Mouse (Mus musculus) limb, embryonic 13.5 days (tissue): ENCODE results near the gene Hist1h1c. TPM values are rescaled to one million over a fixed set of nuclear protein-coding genes. Genes with fewer than 3 reads are reported as not detected.
"Not testable (repeated sequence)": the region's sequence is repeated elsewhere in the genome, so short reads cannot be mapped to it uniquely, and the experiment has no call there.

Experiments used
- ATAC-seq: fragments of 200-750 bp; cut with Nextera tagmentation; 2 replicates; pipeline ENCODE4 v1.8.0; 2017; ENCODE audit warnings: low read depth, moderate number of reproducible peaks, moderate TSS enrichment; ENCODE audit not compliant: low FRiP score
- H3K27ac ChIP-seq: fragments of 300-500 bp; sonication (generic); 2 replicates; pipeline ENCODE4 v1.5.1; 2015; ENCODE audit warnings: inconsistent platforms, mild to moderate bottlenecking, moderate library complexity
- H3K27me3 ChIP-seq: fragments of 300-500 bp; sonication (generic); 2 replicates; pipeline ENCODE4 v1.6.1; 2015; ENCODE audit warnings: mild to moderate bottlenecking, inconsistent platforms
- H3K36me3 ChIP-seq: fragments of 300-500 bp; sonication (generic); 2 replicates; pipeline ENCODE4 v1.6.1; 2015; ENCODE audit warnings: inconsistent platforms, mild to moderate bottlenecking, moderate library complexity
- H3K4me1 ChIP-seq: fragments of 300-500 bp; sonication (generic); 2 replicates; pipeline ENCODE4 v1.6.1; 2015; ENCODE audit warnings: inconsistent platforms
- H3K4me2 ChIP-seq: fragments of 300-500 bp; sonication (generic); replicated peaks from 2 replicates; pipeline ENCODE4 v1.6.1; 2015; ENCODE audit warnings: inconsistent platforms, mild to moderate bottlenecking, moderate library complexity
- H3K4me3 ChIP-seq: fragments of 300-500 bp; sonication (generic); 2 replicates; pipeline ENCODE4 v1.5.1; 2015; ENCODE audit warnings: moderate library complexity, mild to moderate bottlenecking, inconsistent platforms
- H3K9ac ChIP-seq: fragments of 300-500 bp; sonication (generic); 2 replicates; pipeline ENCODE4 v1.6.1; 2015; ENCODE audit warnings: mild to moderate bottlenecking, inconsistent platforms
- H3K9me3 ChIP-seq: fragments of 300-500 bp; sonication (generic); 2 replicates; pipeline ENCODE4 v1.6.1; 2016; ENCODE audit warnings: inconsistent platforms
- WGBS: fragments of 180-500 bp; shearing (Covaris S2); methylation state at CpG from one replicate; pipeline ENCODE4 v1.1.7; 2015; 5-methylcytosine and 5-hydroxymethylcytosine counted together
- polyA plus RNA-seq: library from polyadenylated mRNA; unstranded; fragments of >200 nt; fragmentation: Nextera tagmentation; extraction: Ambion mirVana; gene quantifications from 2 replicates; pipeline ENCODE4 v1.2.1, GENCODE M21; 2015

Gene Hist1h1c
- polyA plus RNA-seq, 1 experiment from 2014 or later, result 22.0 TPM

- H3K27me3 ChIP-seq, ATAC-seq, H3K27ac ChIP-seq, H3K9me3 ChIP-seq, H3K4me3 ChIP-seq, H3K4me2 ChIP-seq, H3K36me3 ChIP-seq: not testable (repeated sequence)
- peaks cover 15% of the 10 kb centered on the region for H3K4me1 ChIP-seq
- 10% methylated on average over 2 of the region's 2 CpGs for WGBS
- H3K9ac ChIP-seq, result 0 out of 2 replicates have a peak overlapping the region, but pooled peaks have one; percentile 50
Measured at GRCm38 (mm10) chr13:23717593-23718245, 20.9 kb upstream of the Hist1h1c start.

GRCm38 (mm10) chr13:23724239-23724638, 14.4 kb upstream of the Hist1h1c start:
- Histone ChIP-seq H3K9ac (no peak overlapping the region), H3K4me1 (no peaks in the 10 kb centered on the region), H3K4me3 (no peak overlapping the region), H3K27me3 (no peaks in the 10 kb centered on the region), H3K4me2 (no peak overlapping the region), H3K36me3 (no peaks in the 10 kb centered on the region), H3K9me3 (no peaks in the 10 kb centered on the region), H3K27ac (no peak overlapping the region)
- no peak for ATAC-seq
- WGBS, result 83% methylated on average over 4 of the region's 4 CpGs

GRCm38 (mm10) chr13:23725213-23725612, 13.4 kb upstream of the Hist1h1c start:
- Histone ChIP-seq H3K4me2 (no peak overlapping the region), H3K36me3 (no peaks in the 10 kb centered on the region), H3K9ac (no peak overlapping the region), H3K4me1 (no peaks in the 10 kb centered on the region), H3K4me3 (no peak overlapping the region), H3K27ac (no peak overlapping the region), H3K27me3 (no peaks in the 10 kb centered on the region), H3K9me3 (no peaks in the 10 kb centered on the region)
- 22% methylated on average over 1 of the region's 1 CpGs for WGBS
- ATAC-seq, result no peak

DNA sequence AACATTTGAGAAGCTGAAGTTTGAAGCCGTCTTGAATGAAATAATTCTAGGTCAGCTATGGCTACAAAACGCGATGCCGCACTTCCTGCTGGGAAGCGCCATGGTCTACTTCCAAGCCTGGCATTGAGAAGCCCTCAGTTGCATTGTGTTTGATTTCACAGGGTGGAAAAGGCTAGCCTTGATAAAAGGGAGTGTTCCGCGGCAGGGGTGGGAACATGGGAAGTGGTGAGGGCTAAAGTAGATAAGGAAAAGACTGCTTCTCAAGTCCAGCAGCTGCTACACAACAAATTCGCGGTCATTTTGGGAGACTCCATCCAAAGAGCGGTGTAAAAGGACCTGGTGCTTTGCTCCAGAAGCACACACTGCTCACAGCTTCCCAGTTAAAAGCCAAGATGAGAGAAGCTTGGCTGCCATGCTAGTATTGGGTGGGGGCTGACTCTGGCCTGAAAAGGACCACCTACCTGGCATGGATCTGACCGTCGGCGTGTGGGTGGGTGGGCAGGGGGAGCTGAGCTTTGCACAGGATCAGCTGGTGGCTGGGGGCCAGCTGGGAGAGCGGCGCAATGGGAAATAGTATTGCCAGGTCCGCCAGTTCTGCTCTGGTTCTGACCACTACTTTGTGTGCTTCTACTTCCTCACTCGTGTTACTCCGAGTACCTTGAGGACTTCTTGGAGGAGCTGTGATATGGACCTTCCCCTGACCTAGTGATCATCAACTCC, 10.0 kb upstream of the Hist1h1c start:
- H3K9me3 ChIP-seq, result no peaks in the 10 kb centered on the region
- ATAC-seq, result no peak
- no peak overlapping the region for H3K9ac ChIP-seq
- no peaks in the 10 kb centered on the region for H3K36me3 ChIP-seq
- H3K4me1 ChIP-seq, result no peaks in the 10 kb centered on the region
- H3K4me2 ChIP-seq, result no peak overlapping the region
- 88% methylated on average over 18 of the region's 18 CpGs for WGBS
- no peak overlapping the region for H3K4me3 ChIP-seq
- no peaks in the 10 kb centered on the region for H3K27me3 ChIP-seq
- no peak overlapping the region for H3K27ac ChIP-seq

- Histone ChIP-seq H3K4me3 (no peak overlapping the region), H3K9ac (no peak overlapping the region), H3K27ac (no peak overlapping the region), H3K4me1 (no peaks in the 10 kb centered on the region), H3K27me3 (no peaks in the 10 kb centered on the region), H3K36me3 (no peaks in the 10 kb centered on the region), H3K4me2 (no peak overlapping the region), H3K9me3 (no peaks in the 10 kb centered on the region)
- WGBS, result 94% methylated on average over 9 of the region's 9 CpGs
- no peak for ATAC-seq
Measured at GRCm38 (mm10) chr13:23729192-23729525, 9.4 kb upstream of the Hist1h1c start.

DNA sequence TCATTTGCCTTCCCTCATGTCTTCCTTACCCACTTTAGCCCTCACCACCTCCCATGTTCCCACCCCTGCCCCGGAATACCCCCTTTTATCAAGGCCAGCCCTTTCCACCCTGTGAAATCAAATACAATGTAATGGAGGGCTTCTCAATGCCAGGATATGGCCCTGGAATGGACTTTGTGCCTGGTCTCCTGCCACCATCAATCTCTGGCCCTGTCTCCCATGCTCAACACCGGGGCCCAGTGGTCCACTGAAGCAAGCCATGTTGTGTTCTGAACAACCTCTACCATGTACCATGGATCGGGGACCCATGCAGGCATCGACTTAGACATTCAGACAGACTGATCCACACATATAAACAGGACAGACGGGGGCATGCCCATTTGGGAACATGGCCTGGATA, 8.9 kb upstream of the Hist1h1c start:
- 90% methylated on average over 5 of the region's 5 CpGs for WGBS
- no peak overlapping the region for H3K27ac ChIP-seq

DNA sequence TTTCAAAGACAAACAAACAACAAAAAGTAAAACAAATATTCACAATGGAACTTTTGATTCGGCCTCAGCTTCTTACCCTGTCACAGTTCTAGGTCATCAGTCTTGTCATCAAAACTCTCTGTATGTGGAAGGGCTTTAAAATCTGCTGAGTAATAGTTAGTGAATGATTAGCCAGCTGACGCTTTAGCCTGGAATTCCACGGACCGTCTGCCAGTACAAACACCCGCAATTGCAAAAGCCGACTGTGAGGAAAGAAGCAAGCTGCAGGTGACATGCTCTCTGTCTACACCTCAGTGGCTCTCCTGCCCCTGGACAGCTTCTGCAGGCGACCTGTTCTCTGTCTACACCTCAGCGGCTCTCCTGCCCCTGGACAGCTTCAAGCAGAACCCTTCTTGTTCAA, 8.1 kb upstream of the Hist1h1c start:
- 47% methylated on average over 8 of the region's 8 CpGs for WGBS
- Histone ChIP-seq H3K9me3 (no peaks in the 10 kb centered on the region), H3K4me1 (no peaks in the 10 kb centered on the region), H3K27ac (no peak overlapping the region), H3K27me3 (no peaks in the 10 kb centered on the region), H3K9ac (no peak overlapping the region), H3K36me3 (no peaks in the 10 kb centered on the region), H3K4me3 (no peak overlapping the region), H3K4me2 (no peak overlapping the region)
- ATAC-seq, result no peak

More for the DNA sequence above, 8.9 kb upstream of the Hist1h1c start:
- Histone ChIP-seq H3K4me3 (no peak overlapping the region), H3K4me2 (no peak overlapping the region), H3K27me3 (no peaks in the 10 kb centered on the region), H3K4me1 (no peaks in the 10 kb centered on the region), H3K9ac (no peak overlapping the region), H3K36me3 (no peaks in the 10 kb centered on the region), H3K9me3 (no peaks in the 10 kb centered on the region)
- no peak for ATAC-seq

- Histone ChIP-seq H3K27me3 (no peaks in the 10 kb centered on the region), H3K4me2 (no peak overlapping the region), H3K9me3 (no peaks in the 10 kb centered on the region), H3K36me3 (no peaks in the 10 kb centered on the region), H3K9ac (no peak overlapping the region), H3K4me3 (no peak overlapping the region), H3K4me1 (no peaks in the 10 kb centered on the region), H3K27ac (no peak overlapping the region)
- 23% methylated on average over 8 of the region's 8 CpGs for WGBS
- no peak for ATAC-seq
Measured at GRCm38 (mm10) chr13:23732156-23732804, 6.3 kb upstream of the Hist1h1c start.

- 79% methylated on average over 5 of the region's 5 CpGs for whole genome bisulfite sequencing
- H3K27ac ChIP-seq, result no peak overlapping the region
- H3K27me3 ChIP-seq, result no peaks in the 10 kb centered on the region
- no peak overlapping the region for H3K9ac ChIP-seq
- no peak overlapping the region for H3K4me2 ChIP-seq
- H3K4me1 ChIP-seq, result peaks cover 13% of the 10 kb centered on the region
- no peak overlapping the region for H3K4me3 ChIP-seq
- H3K36me3 ChIP-seq, result no peaks in the 10 kb centered on the region
- ATAC-seq, result no peak
- H3K9me3 ChIP-seq, result no peaks in the 10 kb centered on the region
Measured at GRCm38 (mm10) chr13:23737091-23737490, 1.5 kb upstream of the Hist1h1c start.

GRCm38 (mm10) chr13:23738041-23738440, 567 bp upstream of the Hist1h1c start:
- no peak for ATAC-seq
- Histone ChIP-seq H3K9me3 (no peaks in the 10 kb centered on the region), H3K4me2 (peak overlapping the region; percentile 95), H3K4me3 (peak overlapping the region; percentile 64), H3K9ac (peak overlapping the region; percentile 89), H3K4me1 (peaks cover 13% of the 10 kb centered on the region), H3K27me3 (no peaks in the 10 kb centered on the region), H3K36me3 (no peaks in the 10 kb centered on the region), H3K27ac (peak overlapping the region; percentile 98)
- WGBS, result 21% methylated on average over 4 of the region's 4 CpGs

GRCm38 (mm10) chr13:23739069-23739921, 687 bp downstream of the Hist1h1c start:
- H3K27me3 ChIP-seq, result no peaks in the 10 kb centered on the region
- H3K27ac ChIP-seq, result peak overlapping the region; percentile 98
- under 1% methylated on average over 39 of the region's 39 CpGs for WGBS

GRCm38 (mm10) chr13:23739922-23740252, 1.3 kb downstream of the Hist1h1c start:
- Histone ChIP-seq H3K36me3 (no peaks in the 10 kb centered on the region), H3K4me2 (peak overlapping the region; percentile 95), H3K4me3 (peak overlapping the region; percentile 64), H3K27me3 (no peaks in the 10 kb centered on the region), H3K9ac (peak overlapping the region; percentile 89), H3K4me1 (peaks cover 21% of the 10 kb centered on the region), H3K27ac (peak overlapping the region; percentile 98), H3K9me3 (no peaks in the 10 kb centered on the region)
- no peak; the same call in 1 of the 2 replicates for ATAC-seq
- WGBS, result 2% methylated on average over 14 of the region's 14 CpGs

More at GRCm38 (mm10) chr13:23739069-23739921, 687 bp downstream of the Hist1h1c start:
- no peaks in the 10 kb centered on the region for H3K9me3 ChIP-seq
- peak; percentile 92 for ATAC-seq
- H3K9ac ChIP-seq, result peak overlapping the region; percentile 89
- peak overlapping the region; percentile 64 for H3K4me3 ChIP-seq
- peaks cover 17% of the 10 kb centered on the region for H3K4me1 ChIP-seq
- H3K4me2 ChIP-seq, result peak overlapping the region; percentile 95
- no peaks in the 10 kb centered on the region for H3K36me3 ChIP-seq
